Mouse (Mus musculus) neural tube, embryonic 12.5 days (tissue): ENCODE measurements around the gene Rnf186. TPM values are rescaled to one million over a fixed set of nuclear protein-coding genes. Genes with fewer than 3 reads are reported as not detected.
A peak's percentile ranks its signal among the peaks of the same experiment; 100 is the strongest.

Experiments used
- ATAC-seq: fragments of 200-750 bp; cut with Nextera tagmentation; 2 replicates; pipeline ENCODE4 v1.8.0; 2017; ENCODE audit warnings: low read depth, mild to moderate bottlenecking, moderate TSS enrichment, moderate library complexity; ENCODE audit not compliant: low FRiP score
- H3K27ac ChIP-seq: fragments of 300-500 bp; sonication (generic); 2 replicates; pipeline ENCODE4 v1.5.1; 2016
- H3K27me3 ChIP-seq: fragments of 300-500 bp; sonication (generic); replicated peaks from 2 replicates; pipeline ENCODE4 v1.6.1; 2016; ENCODE audit warnings: mild to moderate bottlenecking
- H3K36me3 ChIP-seq: fragments of 300-500 bp; sonication (generic); 2 replicates; pipeline ENCODE4 v1.6.1; 2016; ENCODE audit warnings: mild to moderate bottlenecking
- H3K4me1 ChIP-seq: fragments of 300-500 bp; sonication (generic); 2 replicates; pipeline ENCODE4 v1.6.1; 2016
- H3K4me2 ChIP-seq: fragments of 300-500 bp; sonication (generic); replicated peaks from 2 replicates; pipeline ENCODE4 v1.6.1; 2016; ENCODE audit warnings: mild to moderate bottlenecking
- H3K4me3 ChIP-seq: fragments of 300-500 bp; sonication (generic); 2 replicates; pipeline ENCODE4 v1.5.1; 2016
- H3K9ac ChIP-seq: fragments of 300-500 bp; sonication (generic); 2 replicates; pipeline ENCODE4 v1.6.1; 2016; ENCODE audit warnings: mild to moderate bottlenecking
- H3K9me3 ChIP-seq: fragments of 300-500 bp; sonication (generic); 2 replicates; pipeline ENCODE4 v1.6.1; 2016; ENCODE audit warnings: mild to moderate bottlenecking
- WGBS: fragments of 180-500 bp; shearing (Covaris S2); methylation state at CpG from one replicate; pipeline ENCODE4 v1.1.7; 2016; 5-methylcytosine and 5-hydroxymethylcytosine counted together
- polyA plus RNA-seq: library from polyadenylated mRNA; unstranded; fragments of >200 nt; fragmentation: Nextera tagmentation; extraction: Ambion mirVana; gene quantifications from 2 replicates; pipeline ENCODE4 v1.2.1, GENCODE M21; 2016

The Rnf186 gene
- polyA plus RNA-seq: not detected in 2 replicates

DNA sequence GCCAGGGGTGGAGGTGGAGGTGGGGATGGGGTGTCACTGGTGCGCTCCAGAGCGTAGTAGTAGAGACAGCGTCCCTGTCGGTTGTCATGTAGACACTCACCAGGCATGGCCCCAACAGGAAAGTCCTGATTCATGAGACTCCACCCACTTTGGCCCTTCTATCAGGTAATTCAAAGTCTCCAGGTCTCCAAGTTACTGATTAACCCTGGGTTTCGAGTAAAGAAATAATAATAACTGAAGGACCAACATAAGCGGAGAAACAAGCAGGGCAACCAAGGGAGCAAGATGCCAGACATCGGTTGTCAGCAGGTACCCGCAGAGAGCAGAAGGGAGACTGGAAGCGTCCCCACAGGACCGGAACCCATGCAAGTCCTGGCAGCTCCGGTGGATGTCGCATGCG lies at the start of gene Rnf186:
TSS of gene Rnf186 (plus strand) at position 247 of the 400 bp plus-strand sequence.
- no peaks in the 10 kb centered on the region for H3K27me3 ChIP-seq
- WGBS: 95% methylated on average over 13 of the region's 13 CpGs

DNA sequence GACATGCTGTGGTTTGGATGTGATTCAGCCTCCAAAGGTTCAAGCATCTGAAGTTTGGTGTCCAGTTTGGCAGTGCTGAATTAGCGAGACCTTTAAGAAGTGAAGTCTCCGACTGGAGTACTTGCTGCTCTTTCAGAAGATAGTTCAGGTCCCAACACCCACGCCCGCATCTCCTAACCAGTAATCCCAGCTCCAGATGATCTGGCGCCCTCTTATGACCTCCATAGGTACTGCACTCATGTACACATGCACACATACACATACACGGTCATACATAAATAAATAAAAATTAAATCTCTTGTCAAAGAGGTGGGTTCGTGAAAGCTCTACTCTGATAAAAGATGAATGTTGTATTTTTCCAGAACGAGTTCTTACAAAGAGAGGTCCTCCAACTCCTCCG lies 49.6 kb upstream of the Rnf186 start:
- Histone ChIP-seq H3K27ac (no peak overlapping the region), H3K9me3 (no peaks in the 10 kb centered on the region), H3K27me3 (no peaks in the 10 kb centered on the region), H3K4me3 (no peak overlapping the region), H3K36me3 (no peaks in the 10 kb centered on the region), H3K4me1 (peaks cover 16% of the 10 kb centered on the region), H3K4me2 (no peak overlapping the region), H3K9ac (no peak overlapping the region)
- no peak for ATAC-seq
- 85% methylated on average over 9 of the region's 9 CpGs for WGBS

More for the DNA sequence above, at the start of gene Rnf186:
- no peak within 1 kb of the TSS for H3K4me2 ChIP-seq
- ATAC-seq: no peak
- no peak within 1 kb of the TSS for H3K9ac ChIP-seq
- no peaks in the 10 kb centered on the region for H3K36me3 ChIP-seq
- H3K27ac ChIP-seq: no peak within 1 kb of the TSS
- no peaks in the 10 kb centered on the region for H3K9me3 ChIP-seq
- H3K4me1 ChIP-seq: no peaks in the 10 kb centered on the region
- no peak within 1 kb of the TSS for H3K4me3 ChIP-seq

DNA sequence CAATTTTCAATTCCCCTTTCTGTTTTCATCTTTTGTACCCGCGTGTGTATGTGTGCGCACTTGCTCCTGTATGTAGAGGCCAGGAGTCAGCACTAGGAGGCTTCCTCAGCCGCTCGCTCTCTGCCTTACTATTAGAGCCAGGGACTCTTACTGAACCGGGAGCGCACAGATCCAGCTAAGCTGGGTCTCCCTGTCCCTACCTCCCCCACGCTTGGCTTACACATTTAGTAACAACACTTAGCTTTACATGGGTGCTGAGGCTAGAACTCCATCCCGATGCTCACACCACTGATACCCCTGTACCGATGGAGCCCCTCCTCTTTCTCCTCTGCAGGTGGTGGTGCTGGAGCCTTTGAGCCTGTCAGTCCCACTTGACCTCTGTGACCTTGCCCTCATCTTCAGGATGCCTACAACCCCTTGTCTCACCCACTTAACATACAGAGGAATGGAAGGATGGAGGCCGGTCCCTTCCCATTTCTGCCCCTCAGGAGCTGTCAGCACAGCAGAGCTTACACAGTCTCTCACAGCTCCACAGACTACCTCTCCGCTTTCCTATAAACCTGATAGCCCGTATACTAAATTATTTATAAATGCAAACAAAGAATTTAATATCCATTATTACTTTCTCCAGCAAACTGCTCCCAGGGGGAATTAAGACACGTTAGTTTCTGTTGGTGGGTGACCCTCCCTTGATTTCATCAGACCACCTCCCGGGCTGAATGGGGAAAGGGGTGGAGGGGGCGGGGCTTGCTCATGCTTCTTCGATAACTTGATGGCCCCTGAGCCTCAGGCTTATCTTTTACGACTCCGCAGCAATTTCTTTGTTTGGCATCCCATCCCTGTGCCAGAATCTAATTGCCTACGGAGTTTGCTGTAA lies 45.4 kb upstream of the Rnf186 start:
- ATAC-seq: peak; percentile 71
- Histone ChIP-seq H3K27ac (no peak overlapping the region), H3K27me3 (no peaks in the 10 kb centered on the region), H3K9me3 (no peaks in the 10 kb centered on the region), H3K4me1 (0 out of 2 replicates have a peak, but pooled peaks cover 6% of the 10 kb centered on the region), H3K9ac (no peak overlapping the region), H3K4me3 (0 out of 2 replicates have a peak overlapping the region, but pooled peaks have one; percentile 11), H3K36me3 (no peaks in the 10 kb centered on the region), H3K4me2 (peak overlapping the region; percentile 50)
- 40% methylated on average over 20 of the region's 20 CpGs for WGBS

GRCm38 (mm10) chr4:138922131-138922459 lies 44.8 kb upstream of the Rnf186 start:
- no peaks in the 10 kb centered on the region for H3K9me3 ChIP-seq
- peak; percentile 77; the same call in 1 of the 2 replicates for ATAC-seq
- 2% methylated on average over 11 of the region's 11 CpGs for WGBS
- H3K27ac ChIP-seq: no peak overlapping the region
- peak overlapping the region; percentile 50 for H3K4me2 ChIP-seq
- 0 out of 2 replicates have a peak, but pooled peaks cover 6% of the 10 kb centered on the region for H3K4me1 ChIP-seq
- no peaks in the 10 kb centered on the region for H3K27me3 ChIP-seq
- no peaks in the 10 kb centered on the region for H3K36me3 ChIP-seq
- no peak overlapping the region for H3K9ac ChIP-seq
- H3K4me3 ChIP-seq: 0 out of 2 replicates have a peak overlapping the region, but pooled peaks have one; percentile 11

DNA sequence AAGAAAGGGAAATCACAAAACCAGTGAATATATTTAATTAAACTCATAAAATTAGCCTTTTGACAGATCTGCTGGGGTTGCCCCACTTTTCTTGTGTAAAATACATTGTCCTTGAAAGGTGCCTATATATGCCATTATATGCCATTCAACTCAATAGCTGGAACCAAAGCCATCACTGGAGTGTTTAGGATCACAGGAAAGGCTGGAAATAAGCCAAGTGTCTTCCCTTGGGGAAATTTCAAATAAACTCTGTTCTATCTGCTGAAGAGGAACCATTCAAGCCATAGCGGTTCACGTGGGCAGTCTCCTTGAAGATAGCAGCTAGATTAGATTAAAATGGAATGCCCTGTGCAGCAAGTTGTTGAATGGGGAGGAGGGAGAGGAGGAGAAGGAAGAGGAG lies 41.4 kb upstream of the Rnf186 start:
- 68% methylated on average over 2 of the region's 2 CpGs for WGBS
- H3K9me3 ChIP-seq: no peaks in the 10 kb centered on the region
- no peak overlapping the region for H3K27ac ChIP-seq
- no peaks in the 10 kb centered on the region for H3K27me3 ChIP-seq
- H3K9ac ChIP-seq: no peak overlapping the region
- ATAC-seq: no peak
- H3K36me3 ChIP-seq: no peaks in the 10 kb centered on the region
- H3K4me1 ChIP-seq: 0 out of 2 replicates have a peak, but pooled peaks cover 6% of the 10 kb centered on the region
- H3K4me2 ChIP-seq: no peak overlapping the region
- no peak overlapping the region for H3K4me3 ChIP-seq

GRCm38 (mm10) chr4:138933862-138934261 lies 33.0 kb upstream of the Rnf186 start:
- Histone ChIP-seq H3K4me2 (no peak overlapping the region), H3K4me1 (no peaks in the 10 kb centered on the region), H3K9me3 (no peaks in the 10 kb centered on the region), H3K27ac (no peak overlapping the region), H3K36me3 (no peaks in the 10 kb centered on the region), H3K27me3 (no peaks in the 10 kb centered on the region), H3K9ac (no peak overlapping the region), H3K4me3 (no peak overlapping the region)
- WGBS: 69% methylated on average over 3 of the region's 3 CpGs
- no peak for ATAC-seq

DNA sequence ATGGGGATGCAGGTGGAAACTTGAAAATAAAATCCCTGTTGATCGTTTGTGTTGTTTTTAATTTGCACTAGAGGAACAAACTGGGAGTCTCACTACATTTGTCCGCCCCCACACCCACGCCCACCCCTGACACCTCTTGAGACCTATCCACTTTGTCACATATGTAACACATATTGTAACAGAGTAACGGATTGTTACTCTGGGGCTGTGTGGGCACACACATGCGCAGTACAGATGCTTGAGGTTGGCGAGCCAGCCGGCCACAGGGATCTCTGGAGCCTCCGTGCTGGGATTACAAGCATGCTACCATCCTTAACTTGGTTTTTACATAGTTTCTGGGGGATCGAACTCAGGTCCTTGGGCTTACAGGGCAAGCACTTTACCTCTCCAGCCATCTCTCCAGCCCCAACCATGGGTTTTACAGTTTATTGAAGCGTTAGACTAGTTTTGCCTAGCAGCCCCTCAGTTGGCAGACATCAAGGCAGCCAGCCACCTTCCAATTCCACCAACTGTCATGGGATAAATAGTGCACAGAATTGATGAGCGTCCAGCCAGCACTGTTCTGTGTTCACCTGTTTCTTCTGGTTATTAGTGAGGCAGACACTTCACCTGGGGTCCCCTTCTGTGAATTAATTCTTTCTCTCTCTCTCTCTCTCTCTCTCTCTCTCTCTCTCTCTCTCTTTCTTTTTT lies 32.3 kb upstream of the Rnf186 start:
- Histone ChIP-seq H3K27me3 (no peaks in the 10 kb centered on the region), H3K4me1 (no peaks in the 10 kb centered on the region), H3K4me3 (no peak overlapping the region), H3K4me2 (no peak overlapping the region), H3K9me3 (no peaks in the 10 kb centered on the region), H3K9ac (no peak overlapping the region), H3K36me3 (no peaks in the 10 kb centered on the region), H3K27ac (no peak overlapping the region)
- WGBS: 87% methylated on average over 11 of the region's 11 CpGs
- ATAC-seq: no peak

GRCm38 (mm10) chr4:138938495-138939269 lies 28.2 kb upstream of the Rnf186 start:
- H3K27ac ChIP-seq: no peak overlapping the region
- WGBS: 85% methylated on average over 10 of the region's 10 CpGs
- no peaks in the 10 kb centered on the region for H3K27me3 ChIP-seq
- no peaks in the 10 kb centered on the region for H3K9me3 ChIP-seq
- no peak overlapping the region for H3K4me2 ChIP-seq
- H3K4me1 ChIP-seq: peaks cover 5% of the 10 kb centered on the region; the same call in 1 of the 2 replicates
- no peak for ATAC-seq
- no peaks in the 10 kb centered on the region for H3K36me3 ChIP-seq
- no peak overlapping the region for H3K4me3 ChIP-seq
- H3K9ac ChIP-seq: no peak overlapping the region

- H3K4me3 ChIP-seq: no peak overlapping the region
- no peak for ATAC-seq
- H3K27me3 ChIP-seq: no peaks in the 10 kb centered on the region
- H3K4me2 ChIP-seq: no peak overlapping the region
- 69% methylated on average over 4 of the region's 4 CpGs for WGBS
- no peaks in the 10 kb centered on the region for H3K9me3 ChIP-seq
- H3K4me1 ChIP-seq: peaks cover 5% of the 10 kb centered on the region; the same call in 1 of the 2 replicates
- no peak overlapping the region for H3K27ac ChIP-seq
- no peak overlapping the region for H3K9ac ChIP-seq
- H3K36me3 ChIP-seq: no peaks in the 10 kb centered on the region
Measured at GRCm38 (mm10) chr4:138939481-138939880, 27.4 kb upstream of the Rnf186 start.

- Histone ChIP-seq H3K27me3 (no peaks in the 10 kb centered on the region), H3K27ac (no peak overlapping the region), H3K4me3 (no peak overlapping the region), H3K36me3 (no peaks in the 10 kb centered on the region), H3K4me2 (no peak overlapping the region), H3K9me3 (no peaks in the 10 kb centered on the region), H3K4me1 (peaks cover 5% of the 10 kb centered on the region; the same call in 1 of the 2 replicates), H3K9ac (no peak overlapping the region)
- 38% methylated on average over 7 of the region's 7 CpGs for WGBS
- ATAC-seq: no peak
Measured at GRCm38 (mm10) chr4:138941401-138941800, 25.5 kb upstream of the Rnf186 start.

DNA sequence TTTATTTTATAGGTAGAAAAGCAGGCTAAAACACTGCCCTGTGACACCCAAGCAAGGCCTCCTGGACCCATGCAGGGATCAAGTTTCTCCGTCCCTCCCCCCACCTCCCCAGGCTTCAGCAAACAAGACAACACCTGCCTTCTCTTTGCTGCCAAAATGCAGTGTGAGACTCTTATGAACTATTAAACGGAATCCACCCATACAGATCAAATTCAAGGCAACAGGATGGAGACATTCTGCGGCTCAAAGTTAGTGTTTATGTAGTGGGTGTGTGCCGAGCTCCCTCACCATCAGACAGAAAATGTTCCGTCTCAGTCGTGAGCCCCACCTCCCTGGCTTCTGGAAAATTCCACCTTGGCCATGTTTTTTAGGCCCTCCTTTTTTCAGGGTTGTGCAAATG lies 24.9 kb upstream of the Rnf186 start:
- no peak overlapping the region for H3K9ac ChIP-seq
- no peak for ATAC-seq
- H3K4me2 ChIP-seq: no peak overlapping the region
- H3K9me3 ChIP-seq: no peaks in the 10 kb centered on the region
- no peak overlapping the region for H3K27ac ChIP-seq
- peaks cover 5% of the 10 kb centered on the region; the same call in 1 of the 2 replicates for H3K4me1 ChIP-seq
- no peaks in the 10 kb centered on the region for H3K27me3 ChIP-seq
- no peak overlapping the region for H3K4me3 ChIP-seq
- no peaks in the 10 kb centered on the region for H3K36me3 ChIP-seq
- 63% methylated on average over 6 of the region's 6 CpGs for WGBS

- 33% methylated on average over 15 of the region's 15 CpGs for WGBS
- Histone ChIP-seq H3K9me3 (no peaks in the 10 kb centered on the region), H3K4me1 (peaks cover 5% of the 10 kb centered on the region; the same call in 1 of the 2 replicates), H3K27me3 (no peaks in the 10 kb centered on the region), H3K36me3 (no peaks in the 10 kb centered on the region), H3K4me2 (peak overlapping the region; percentile 14; the same call in 1 of the 2 replicates), H3K9ac (no peak overlapping the region), H3K4me3 (no peak overlapping the region), H3K27ac (no peak overlapping the region)
- ATAC-seq: no peak
Measured at GRCm38 (mm10) chr4:138943730-138944129, 23.2 kb upstream of the Rnf186 start.
